Mouse (Mus musculus) heart, postnatal 25 days (tissue): ENCODE data around the gene Slc38a2. TPM values are rescaled to one million over a fixed set of nuclear protein-coding genes. Genes with fewer than 3 reads are reported as not detected.

Experiments
- DNase-seq: peaks from one replicate; pipeline ENCODE4 v3.0.0; 2022; ENCODE audit warnings: low spot score
- intact Hi-C: fragments of 180-260 bp; cut with DNase I; formaldehyde crosslinking; loops from one replicate; pipeline ENCODE4 v1.15.1; 2025
- total RNA-seq, 2 experiments: library from RNA; stranded (reverse); gene quantifications; 2 replicates each; pipeline ENCODE4 v1.2.3; 2021

Gene Slc38a2
- total RNA-seq, 2 experiments from 2014 or later: 230 to 253 TPM

DNA sequence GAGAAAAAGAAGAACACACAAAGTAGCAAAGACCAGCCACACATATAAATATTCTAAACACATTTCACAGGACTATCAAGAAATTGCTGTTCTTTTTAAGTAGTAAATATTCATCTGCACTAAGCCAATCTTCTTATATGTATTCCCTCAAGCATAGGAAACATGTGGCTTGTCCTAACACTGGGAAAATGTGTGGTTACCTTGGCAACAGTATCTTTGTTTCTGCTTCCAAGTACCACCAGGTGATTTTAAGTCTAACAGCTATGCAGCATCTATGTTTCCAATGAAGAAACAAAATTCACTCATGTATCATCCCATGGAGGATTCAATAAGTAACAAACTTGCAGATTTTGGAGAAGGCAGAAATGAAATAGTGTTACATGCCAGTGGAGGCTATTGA, 25.0 kb upstream of the Slc38a2 start:
- no peak for DNase-seq
- intact Hi-C loops: no loop called here

DNA sequence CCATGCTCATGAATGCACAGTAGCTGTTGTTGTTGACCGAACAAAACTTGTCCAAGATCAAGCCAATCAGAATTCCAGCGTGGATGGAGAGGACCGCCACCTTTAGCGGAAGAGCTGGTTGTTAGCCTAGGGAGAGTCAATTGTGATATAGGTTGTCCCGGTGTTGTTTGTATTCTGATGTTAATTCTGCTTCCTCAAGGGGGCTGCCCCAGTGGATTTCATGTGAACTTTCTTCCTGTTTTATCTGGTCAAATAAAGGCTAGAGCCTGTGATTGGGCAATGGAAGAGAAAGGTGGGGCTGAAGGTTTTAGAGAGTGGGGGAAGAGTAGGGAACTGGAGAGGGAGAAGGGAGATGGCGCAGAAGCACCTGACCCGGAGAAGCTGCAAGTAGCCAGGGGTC, 22.7 kb upstream of the Slc38a2 start:
- no peak for DNase-seq
- intact Hi-C loops: no loop called here

DNA sequence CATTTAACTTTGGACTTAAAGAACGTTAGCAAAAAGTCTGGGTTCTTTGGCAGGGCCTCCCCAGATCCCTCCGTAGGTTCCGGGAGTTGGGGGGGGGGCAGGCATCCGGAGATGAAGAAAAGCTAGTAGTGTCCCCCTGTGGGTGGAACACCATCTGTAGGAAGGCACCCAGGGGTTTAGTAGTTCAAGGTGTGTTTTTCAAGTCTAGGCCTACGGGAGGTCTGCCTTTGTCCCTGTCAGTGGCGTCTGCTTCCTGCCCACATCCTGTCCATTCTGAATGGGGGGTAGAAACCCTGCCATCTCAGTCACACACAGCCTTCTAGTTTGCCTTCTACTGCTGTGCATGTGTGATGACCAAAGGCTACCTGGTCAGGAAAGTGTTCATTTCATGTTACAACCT, 20.6 kb upstream of the Slc38a2 start:
- intact Hi-C loops: no loop called here
- DNase-seq: no peak

DNA sequence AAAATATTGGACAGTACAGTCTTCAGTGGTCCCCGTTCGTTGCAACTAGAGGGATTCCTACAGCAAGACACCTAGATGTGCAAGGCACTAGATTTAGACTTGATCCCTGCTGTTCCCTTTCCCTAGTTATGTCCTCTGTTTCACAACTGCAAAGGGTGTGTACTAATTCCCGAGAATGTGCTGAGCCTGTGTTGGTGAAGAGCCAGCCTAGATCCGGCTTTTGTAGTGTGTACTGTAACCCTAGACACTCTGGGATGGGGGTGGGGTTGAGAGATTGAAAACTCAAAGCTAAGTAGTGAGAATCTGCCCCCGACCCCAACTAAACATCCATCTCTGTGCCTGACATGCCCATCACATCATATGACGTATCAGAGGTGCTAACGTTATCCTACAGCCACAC, 18.9 kb upstream of the Slc38a2 start:
- intact Hi-C loops: no loop called here
- DNase-seq: no peak

DNA sequence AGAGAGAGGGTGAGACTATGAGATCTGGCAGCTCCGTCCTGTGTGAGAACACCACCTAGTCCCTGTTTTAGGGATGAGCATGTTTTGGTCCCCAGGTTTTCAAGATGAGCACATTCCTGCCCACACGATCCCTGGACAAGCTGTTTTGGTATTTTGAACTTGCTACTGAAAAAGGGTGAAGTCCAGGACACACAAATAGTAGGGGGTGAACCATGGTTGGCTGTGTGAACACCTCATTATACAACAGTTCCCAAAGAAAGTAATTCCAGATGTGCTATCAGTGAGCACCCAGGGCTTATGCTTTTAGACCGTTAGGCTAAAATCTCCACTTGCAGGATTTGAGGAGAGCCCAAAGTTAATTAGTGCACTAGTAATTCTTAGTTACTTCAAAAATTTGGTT, 17.7 kb upstream of the Slc38a2 start:
- intact Hi-C loops: loop anchor here (1.0 kb wide), 1 partner anchor 21 kb away; no protein-coding TSS in a partner anchor
- no peak for DNase-seq

DNA sequence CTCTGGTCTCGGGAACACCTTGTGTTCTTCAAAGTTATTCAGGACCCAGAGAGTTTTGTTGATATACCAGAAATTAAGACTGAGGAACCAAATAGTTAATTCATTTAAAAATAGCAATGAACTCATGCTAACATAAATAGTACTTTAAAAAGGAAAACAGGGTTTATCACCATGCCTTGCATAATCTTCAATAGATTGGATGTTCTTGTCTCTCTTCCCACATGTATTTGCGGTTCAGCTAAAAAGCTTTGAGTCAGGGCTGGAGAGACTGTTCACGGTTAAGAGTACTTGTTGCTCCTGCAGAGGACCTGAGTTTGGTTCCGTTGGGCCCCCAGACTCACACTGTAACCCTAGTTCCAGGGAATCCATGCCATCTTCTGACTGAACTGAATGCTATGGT, 16.8 kb upstream of the Slc38a2 start:
- DNase-seq: no peak
- intact Hi-C loops: no loop called here

DNA sequence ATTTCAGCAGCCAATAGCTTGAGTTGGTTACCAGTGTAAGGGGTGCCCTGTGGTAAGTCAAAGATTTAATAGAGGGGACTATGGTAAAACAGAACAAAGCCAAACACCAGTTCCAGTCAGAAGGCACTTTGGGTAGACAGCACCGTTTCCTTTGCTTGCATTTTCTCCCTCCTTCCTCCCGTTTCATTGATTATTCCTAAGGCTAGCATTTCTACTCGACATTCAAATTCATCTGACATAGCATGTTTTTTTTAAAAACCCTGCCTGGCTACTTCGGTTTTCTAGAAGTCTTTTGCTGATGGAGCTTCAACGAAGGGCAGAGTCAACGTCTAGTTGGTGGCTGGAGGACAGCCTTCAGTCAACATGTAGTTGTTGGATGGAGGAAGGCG, 16.2 kb upstream of the Slc38a2 start:
- DNase-seq: no peak
- intact Hi-C loops: no loop called here

DNA sequence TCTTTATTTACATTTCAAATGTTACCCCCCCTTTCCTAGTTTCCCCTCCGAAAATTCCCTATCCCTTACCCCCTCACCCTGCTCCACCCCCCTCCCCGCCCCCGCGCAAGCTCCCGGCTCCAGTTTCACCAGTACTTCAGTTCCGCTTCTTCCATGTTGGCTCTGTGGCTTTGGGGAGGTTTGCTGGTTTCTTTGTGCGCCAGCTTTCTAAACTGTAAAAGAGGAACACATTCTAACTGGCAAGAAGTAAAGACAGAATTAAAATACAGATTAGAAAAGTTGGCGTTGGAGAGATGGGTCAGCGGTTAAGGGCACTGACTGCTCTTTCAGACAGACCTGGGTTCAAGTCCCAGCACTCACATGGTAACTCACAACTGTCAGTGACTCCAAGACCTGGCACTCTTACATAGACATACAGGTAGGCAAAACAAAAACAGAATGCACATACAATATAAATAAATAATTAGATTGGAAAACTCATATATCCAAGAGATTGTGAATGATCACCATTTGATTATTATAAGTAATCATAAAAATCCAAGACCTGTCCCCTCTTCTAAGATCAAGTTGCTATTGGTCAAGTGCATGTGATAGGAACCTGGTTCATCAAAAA, 15.7 kb upstream of the Slc38a2 start:
- intact Hi-C loops: no loop called here
- DNase-seq: no peak

DNA sequence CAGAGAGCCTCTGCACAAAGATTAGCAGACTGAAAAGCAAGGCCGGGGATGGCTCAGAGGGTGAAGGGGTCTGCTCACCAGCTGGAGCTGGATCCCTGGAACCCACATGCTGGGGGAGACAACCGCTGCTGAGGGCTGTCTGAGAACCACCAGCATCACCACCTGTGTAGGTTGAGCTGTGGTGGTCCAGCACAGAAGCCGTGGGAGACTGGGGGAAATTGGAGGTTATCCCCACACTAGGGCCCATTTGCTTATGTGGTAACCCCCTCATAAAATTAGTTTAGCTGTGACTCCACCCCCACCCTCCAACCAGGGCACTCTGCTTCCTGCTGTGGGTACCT, 15.1 kb upstream of the Slc38a2 start:
- DNase-seq: no peak
- intact Hi-C loops: no loop called here

DNA sequence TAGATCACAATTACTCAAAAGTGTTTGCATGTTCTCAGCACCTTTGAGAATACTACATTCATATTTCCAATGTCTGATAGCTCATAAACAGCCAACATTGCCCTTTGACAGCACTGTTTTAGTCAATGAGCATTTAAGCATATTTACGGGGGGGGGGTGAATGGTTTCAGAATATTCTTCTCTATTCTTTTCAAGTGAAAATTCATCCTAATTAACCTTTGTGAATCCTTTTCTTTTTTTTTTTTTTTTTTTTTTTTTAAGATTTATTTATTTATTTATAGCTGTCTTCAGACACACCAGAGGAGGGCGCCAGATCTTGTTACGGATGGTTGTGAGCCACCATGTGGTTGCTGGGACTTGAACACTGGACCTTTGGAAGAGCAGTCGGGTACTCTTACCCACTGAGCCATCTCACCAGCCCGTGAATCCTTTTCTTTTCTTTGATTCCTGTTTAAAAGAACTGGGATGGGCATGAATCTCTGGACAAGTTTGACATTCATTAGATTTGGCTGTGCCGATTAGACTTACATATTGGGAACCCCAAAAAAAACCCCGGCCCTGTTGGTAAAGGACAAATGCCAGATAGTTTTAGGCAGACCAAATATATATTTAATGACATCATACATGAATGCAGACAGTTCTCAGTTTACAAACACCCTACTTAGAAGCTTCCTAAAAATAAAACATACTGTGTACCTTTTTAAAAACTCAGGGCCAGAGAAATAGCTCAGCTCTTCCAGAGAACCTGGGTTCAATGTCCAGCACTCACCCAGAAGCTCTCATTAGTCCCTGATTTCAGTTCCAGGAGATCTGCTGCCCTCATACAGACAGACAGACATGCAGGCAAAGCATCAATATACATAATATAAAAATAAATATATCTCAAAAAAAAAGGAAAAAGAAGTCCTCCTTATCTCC, 14.5 kb upstream of the Slc38a2 start:
- intact Hi-C loops: no loop called here
- DNase-seq: no peak

DNA sequence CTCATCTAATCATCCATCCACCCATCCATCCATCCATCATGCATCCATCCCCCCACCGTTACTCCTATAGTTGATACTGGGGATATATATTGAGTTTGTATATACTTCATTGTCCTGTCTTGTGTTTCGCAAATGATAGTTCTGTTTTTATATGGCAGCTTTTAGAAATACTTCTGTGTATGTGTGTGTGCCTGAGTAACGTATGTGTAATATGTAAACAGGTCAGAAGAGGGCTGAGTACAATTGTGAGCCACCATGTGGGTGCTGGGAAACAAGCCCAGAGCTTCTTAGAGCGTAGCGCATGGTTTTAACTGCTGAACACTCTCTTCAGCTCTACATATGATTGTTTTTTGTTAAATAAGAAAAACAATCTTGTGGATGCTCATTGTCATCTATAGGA, 12.8 kb upstream of the Slc38a2 start:
- intact Hi-C loops: no loop called here
- DNase-seq: no peak

DNA sequence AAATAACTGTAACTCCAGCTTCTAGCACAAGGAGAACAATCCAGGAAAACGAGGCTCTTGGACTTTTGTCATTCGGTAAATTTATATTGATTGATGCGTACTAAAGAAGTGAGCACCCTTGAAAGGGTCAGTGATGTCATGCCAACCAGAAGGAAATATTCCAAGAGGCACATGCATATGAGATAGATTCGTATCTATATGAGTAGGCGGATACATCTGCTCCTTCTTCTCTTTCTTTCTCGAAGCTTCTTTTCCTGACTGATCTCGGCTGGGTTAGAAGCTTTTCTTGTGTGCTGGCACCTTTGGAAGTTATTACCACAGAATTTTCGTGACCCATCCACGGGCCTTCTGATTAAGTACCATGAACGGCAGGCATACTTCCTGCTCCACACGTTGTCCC, 12.1 kb upstream of the Slc38a2 start:
- no peak for DNase-seq
- intact Hi-C loops: no loop called here

DNA sequence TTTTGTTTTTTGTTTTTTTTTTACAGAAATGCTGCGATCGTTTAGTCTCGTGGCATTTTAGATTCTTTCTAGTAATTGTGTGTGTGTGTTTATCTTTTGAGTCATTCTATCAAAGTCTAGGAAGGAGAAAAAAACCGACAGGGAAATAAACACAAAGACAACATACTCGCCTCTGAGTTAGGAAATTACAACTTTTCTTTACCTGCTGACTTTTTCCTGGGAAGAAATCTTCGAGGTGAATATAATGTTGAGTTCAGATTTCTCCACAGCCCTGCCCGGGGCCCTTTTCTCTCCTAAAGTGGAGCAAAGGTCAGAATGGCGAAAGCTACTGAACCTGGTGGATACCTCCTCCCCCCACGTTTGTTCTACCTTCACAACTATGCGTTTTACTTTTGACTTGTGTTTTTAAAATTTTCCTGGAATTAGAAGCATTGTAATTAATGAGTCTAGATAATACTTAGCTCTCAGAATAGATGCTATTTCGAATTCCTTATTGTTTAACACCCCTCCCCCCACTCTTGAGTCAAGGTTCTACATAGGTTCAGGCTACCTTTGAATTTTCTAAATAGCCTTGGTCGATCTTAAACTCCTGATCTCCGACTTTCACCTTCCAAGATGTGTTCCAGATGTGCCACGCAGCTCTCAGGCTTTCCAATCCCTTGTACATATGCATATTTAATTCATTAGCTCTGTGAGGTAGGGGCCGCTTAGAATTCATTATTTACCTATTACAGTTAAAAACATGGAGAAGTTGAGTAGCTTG, 11.0 kb upstream of the Slc38a2 start:
- DNase-seq: no peak
- intact Hi-C loops: no loop called here

DNA sequence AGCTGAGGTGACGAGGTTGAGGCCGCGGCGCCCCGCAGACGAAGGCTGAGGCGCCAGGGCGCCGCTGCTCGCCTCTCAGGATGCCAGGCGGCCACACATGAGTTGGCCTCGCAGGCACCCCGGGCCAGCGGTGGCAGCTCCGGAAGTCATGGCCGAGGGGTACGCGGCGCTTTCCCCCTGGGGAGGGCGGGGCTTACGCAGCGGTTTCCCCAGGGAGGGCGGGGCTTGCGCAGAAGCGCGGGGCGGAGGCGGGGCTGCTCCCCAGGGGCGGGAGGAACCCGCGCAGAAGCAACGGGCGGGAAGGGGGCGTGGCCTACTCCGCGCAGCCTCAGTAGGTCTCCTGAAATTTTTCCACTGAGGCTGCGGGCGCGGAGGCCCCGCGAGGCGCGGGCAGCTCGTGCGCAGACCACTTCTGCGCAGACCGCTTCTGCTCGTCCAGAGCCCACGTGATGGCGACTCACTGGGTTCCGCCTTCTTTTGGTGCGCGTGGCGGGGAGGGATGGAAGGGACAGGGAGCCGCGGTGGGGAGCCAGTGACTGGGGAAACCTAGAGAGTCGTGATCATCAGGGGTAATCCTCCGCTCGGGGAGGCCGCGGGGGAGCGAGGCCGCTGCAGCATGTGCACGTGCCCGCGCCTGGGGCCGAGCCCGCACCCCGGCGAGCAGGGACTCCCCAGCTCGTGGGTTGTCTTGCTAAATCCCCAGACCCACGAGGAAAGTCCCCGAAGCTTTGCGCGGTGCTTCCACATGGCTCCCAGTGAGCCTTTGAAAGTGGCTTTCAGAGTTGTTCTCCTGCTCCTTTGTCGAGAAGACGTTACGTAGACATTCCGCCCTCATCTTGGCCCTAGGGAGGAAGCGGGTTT, 10.2 kb upstream of the Slc38a2 start:
- intact Hi-C loops: no loop called here
- DNase-seq: peak; percentile 97

DNA sequence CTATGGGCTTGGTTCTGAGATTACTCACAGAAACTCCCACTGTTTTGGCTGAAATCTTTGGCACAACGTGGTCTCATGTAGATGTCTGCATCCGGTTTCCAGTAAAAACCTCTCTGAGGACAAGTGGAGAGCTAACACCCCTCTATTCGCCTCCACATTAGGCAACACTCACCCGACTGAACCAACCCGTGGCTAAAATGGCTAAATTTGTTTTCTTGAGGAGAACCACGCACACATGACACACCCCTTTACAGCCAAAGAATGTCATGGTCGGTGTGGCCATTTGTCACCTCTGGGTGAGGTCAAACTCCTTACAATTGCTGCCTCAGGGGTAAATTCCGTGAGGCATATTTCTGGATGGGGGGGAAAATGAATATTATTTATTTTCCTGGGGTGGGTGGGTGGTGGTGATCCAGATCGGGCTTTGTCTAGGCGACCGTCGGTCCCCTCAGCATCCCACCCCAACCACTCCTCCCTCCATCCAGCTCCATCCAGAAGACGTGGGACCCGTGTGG, 9.5 kb upstream of the Slc38a2 start:
- no peak for DNase-seq
- intact Hi-C loops: no loop called here

DNA sequence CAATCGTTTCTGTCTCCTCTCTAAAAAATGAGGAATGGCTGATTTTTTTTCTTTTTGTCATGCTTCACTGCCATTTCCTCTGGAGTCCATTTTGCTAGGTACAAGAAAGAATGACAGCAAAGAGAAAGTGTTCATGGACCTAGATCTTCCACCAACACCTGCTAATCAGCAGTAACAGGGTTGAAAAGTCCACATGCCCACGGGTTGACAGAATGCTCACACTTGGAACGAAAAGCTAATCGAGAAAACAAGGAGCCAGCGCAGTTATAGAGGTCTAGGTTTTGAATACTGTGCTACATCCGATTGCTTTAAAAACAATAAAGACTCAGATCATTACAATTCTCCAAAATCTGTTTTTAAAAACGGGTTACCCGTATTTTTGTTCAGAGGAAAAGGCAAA, 8.9 kb upstream of the Slc38a2 start:
- no peak for DNase-seq
- intact Hi-C loops: no loop called here

DNA sequence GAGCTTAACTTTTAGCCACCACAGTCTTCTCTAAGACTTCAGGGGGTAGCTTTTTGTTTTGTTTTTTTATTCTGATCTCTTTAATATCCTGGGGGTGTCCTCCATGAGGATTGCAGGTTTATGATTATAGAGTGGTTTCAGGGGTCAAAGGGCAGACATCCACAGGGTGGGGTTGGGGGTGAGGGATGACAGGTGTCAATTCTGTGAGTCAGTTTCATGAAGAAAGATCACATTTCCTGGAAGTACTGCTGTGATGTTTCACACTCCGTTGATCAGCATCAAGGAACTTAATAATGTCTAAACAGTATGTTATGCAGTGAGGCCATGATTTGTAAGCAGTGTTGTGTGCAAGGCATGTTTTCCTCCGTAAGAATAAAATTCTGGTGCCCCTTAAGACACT, 8.4 kb upstream of the Slc38a2 start:
- intact Hi-C loops: no loop called here
- no peak for DNase-seq

DNA sequence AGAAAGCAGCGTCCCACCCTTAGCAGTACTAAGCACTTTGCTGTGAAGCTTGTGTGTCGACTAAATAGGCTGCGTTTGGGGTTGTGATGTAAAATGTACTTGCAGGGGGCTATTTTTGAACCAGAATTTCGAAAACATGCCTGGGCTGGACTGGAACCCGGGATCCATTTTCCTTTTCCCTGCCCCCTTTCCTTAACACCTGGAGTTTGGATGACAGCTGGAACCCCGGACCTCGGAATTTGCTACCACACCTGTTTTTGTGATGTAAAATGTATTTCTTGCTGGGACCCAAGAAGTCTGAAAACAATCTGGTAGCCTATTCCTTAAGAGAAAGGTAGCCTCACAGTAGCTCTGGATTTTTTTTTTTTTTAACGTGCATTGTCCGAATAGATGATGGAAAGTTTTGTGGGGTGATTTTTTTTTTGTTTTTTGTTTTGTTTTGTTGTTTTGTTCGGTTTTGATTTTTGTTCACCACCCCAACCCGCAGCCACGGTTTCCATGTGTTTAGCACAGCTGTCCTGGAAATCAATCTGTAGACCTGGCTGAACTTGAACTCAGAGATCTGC, 3.0 kb upstream of the Slc38a2 start:
- intact Hi-C loops: loop anchor here (5.0 kb wide), 1 partner anchor 95 kb away; no protein-coding TSS in a partner anchor
- no peak for DNase-seq

DNA sequence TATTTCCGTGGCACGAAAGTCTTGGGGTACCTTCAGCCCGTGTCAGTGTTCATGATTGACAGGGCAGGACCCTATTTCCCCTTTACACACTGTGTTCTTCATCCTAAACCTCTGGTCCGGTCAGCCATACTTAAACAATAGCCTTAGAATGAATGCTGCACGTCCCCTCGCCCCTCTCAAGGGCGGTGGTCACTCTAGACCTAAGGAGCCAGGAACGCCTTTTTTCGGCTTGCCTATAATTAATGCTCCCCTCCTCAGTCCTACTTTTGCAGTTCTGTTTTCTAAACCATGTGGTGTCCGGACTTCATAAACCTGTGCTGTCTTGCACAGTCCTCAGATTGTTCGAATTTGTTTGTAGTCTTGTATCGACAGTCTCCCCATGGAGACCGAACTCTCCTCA, 1.2 kb upstream of the Slc38a2 start:
- intact Hi-C loops: loop anchor here (2.0 to 5.0 kb wide), 2 partner anchors 97 to 234 kb away; no protein-coding TSS in a partner anchor

More for the DNA sequence above, 1.2 kb upstream of the Slc38a2 start:
- DNase-seq: no peak
